Mouse (Mus musculus) mature B cell (primary cell): Measurements from ENCODE around the gene Serpinb9.
"Not testable (repeated sequence)": the region's sequence is repeated elsewhere in the genome, so short reads cannot be mapped to it uniquely, and the experiment has no call there.

Experiments
- in situ Hi-C: fragments of 300-500 bp; cut with MboI; formaldehyde crosslinking; loops from 2 replicates; pipeline ENCODE4 v1.14.3; 2019

Gene Serpinb9

GRCm38 (mm10) chr13:33002950-33003349, at the start of gene Serpinb9:
Gene Serpinb9, plus strand, starts transcription at chr13:33003250.
- in situ Hi-C loops: no loop called here

GRCm38 (mm10) chr13:32956537-32956936, 46.5 kb upstream of the Serpinb9 start:
- in situ Hi-C loops: no loop called here

DNA sequence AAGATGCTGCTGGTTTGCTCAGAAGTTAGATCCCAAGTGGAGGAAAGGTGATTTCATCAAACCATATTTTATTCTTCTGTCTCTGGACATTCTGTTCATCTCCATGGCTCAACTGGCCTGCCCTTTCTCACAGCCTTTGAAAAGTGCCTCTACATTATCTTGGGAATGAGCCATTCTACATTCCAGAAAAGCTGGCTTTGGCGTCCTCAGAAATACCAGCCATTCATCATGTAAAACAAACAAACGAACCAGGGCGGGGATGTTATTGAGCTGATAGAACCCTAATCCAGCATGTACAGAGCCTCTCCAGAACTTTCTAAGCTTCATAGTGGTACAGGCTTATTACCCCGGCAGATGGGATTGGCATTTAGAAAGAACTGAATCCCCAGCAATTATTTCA, 45.1 kb upstream of the Serpinb9 start:
- in situ Hi-C loops: no loop called here

DNA sequence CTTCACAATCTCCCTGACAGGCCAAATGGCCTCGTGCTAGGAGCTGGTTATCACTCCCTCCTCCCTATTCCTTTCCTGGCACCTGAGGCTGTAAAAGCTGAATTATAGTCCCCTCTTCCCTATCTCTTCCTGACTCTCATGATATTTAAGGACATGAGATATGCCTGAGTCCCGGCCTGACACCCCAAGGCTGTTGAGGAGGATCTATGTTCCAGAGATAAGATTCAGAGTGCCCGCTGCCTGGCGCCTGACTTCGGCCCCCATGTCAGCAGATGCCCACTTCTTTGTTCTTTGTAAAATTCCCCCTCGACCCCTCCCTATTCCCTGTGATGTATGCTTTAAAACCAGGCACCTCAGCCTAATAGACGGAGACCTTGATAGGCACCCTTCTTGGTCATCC, 44.5 kb upstream of the Serpinb9 start:
- in situ Hi-C loops: not testable (repeated sequence)

DNA sequence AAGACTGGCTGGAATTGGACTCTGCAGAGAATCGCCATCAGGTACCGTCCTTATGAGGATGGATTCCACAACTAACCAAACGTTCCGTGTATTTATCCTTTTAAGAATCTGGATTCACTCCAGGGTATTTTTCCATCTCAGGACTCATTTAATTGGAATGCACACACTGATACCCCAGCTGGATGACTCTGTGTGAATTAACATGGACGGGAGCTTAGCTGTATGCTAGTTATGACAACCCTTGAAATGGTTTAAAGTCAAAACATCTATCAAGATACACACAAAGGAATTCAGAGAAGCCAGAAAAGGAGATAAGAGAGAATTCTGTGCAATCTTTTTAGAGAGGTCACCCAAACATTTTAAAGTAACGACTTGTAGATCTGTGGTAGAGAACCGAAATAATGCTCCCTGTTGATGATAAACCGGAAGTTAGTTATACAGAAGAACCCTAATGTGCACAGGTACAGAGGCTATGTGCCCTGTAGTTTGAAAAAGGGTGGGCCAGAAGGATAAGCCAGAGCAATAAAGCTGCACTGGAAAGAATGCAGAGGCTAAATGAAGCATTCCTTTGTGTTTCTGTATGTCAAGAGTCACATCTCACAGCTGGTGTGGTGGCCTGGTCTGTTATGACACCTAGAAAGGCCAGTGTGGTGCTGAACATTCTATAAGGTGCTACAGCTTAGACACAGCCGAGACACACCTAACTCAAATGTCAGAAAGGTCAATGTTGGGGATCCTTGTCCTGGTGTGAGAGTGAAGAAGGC, 38.9 kb upstream of the Serpinb9 start:
- in situ Hi-C loops: loop anchor here (10.0 kb wide), 1 partner anchor 59 kb away; no protein-coding TSS in a partner anchor

DNA sequence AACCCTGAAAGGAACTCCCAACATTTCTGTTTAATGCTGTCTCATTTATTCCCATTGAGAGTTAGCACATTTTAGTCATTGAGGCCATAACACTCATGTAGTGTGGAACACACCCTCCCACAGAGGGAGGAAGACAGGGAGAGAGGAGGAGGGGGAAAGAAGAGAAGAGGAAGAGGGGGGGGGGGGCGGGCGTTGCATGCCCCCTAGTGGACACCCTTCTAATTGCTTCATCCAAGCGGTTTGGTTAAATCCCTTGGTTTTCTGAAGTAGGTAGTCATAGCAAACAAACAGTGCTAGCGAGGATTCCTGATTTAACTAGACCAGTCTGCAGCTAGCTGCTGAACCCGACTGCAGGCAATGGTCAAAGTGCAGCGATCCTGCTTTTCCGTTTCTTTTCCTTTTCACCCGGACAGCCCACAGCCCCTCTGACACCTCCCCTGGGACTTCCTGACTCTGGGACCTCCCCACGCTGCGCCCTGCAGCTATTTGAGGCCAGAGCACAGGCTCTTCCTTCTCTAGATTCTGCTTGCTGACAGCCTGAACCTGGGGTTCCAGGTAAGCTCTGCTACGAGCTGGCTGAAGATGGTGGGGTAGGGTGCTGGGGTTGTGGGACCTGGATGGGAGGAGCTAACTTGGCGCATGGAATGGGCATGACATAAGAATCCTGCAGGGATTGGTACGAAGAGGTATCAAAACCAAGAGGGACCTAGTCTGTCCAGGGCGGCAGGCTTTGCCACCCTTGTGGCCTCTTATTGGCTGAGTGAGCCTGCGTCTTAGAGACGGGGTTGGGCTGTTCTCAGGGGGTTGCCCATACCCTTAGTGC, 37.9 kb upstream of the Serpinb9 start, which contains the start of gene Serpinb6b:
Serpinb6b (plus strand) TSS at position 221 of the 823 bp plus-strand sequence.
- in situ Hi-C loops: loop anchor here (10.0 kb wide), 1 partner anchor 60 kb away; no protein-coding TSS in a partner anchor

DNA sequence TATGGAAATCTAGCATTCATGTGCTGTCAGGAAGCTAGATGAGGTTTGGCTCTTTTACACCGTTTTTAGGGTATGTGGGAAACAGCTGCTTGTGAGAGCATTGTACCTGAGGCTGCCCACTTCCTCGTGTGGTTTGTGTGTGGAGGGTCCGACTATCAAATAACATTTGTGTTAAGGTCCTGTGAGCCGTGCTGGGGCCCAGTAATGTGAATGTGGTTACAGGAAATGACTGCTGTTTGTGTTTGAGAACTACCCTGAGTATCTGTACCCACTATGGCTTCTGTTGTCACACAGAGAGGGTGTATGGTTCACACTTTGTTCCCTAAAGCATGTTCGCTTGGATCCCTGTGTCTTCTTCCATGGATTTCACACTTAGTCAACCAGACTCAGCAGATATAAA, 36.9 kb upstream of the Serpinb9 start:
- in situ Hi-C loops: loop anchor here (10.0 kb wide), 1 partner anchor 61 kb away; no protein-coding TSS in a partner anchor

DNA sequence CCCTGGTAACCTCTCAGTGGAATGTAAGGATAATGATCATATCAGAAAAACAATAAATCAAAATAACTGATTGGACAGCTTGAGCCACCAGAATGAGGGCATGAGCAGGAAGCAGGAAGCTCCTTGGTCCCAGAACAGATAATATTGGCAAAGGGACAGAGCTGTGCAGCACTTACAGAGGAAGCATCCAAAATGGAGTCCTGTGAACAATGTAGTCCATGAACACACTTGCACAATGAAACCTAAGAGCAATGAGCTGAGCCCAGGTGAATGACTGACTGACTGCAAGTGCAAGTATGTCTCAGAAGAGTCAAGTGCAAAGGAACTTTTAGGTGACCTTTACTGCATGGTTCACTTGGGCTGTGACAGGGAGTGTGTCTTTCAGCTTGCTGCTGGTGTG, 35.8 kb upstream of the Serpinb9 start:
- in situ Hi-C loops: loop anchor here (10.0 kb wide), 1 partner anchor 62 kb away; no protein-coding TSS in a partner anchor

- in situ Hi-C loops: loop anchor here (10.0 kb wide), 1 partner anchor 64 kb away; no protein-coding TSS in a partner anchor
These were observed 34.6 kb upstream of the Serpinb9 start for GRCm38 (mm10) chr13:32968353-32968984.

- in situ Hi-C loops: loop anchor here (10.0 kb wide), 1 partner anchor 64 kb away; no protein-coding TSS in a partner anchor
These were observed 33.9 kb upstream of the Serpinb9 start for GRCm38 (mm10) chr13:32968996-32969640.

GRCm38 (mm10) chr13:32969641-32970040, 33.4 kb upstream of the Serpinb9 start:
- in situ Hi-C loops: loop anchor here (10.0 kb wide), 1 partner anchor 65 kb away; no protein-coding TSS in a partner anchor

GRCm38 (mm10) chr13:32970776-32971175, 32.3 kb upstream of the Serpinb9 start:
- in situ Hi-C loops: no loop called here

- in situ Hi-C loops: no loop called here
These were observed 28.8 kb upstream of the Serpinb9 start for GRCm38 (mm10) chr13:32974268-32974667.

DNA sequence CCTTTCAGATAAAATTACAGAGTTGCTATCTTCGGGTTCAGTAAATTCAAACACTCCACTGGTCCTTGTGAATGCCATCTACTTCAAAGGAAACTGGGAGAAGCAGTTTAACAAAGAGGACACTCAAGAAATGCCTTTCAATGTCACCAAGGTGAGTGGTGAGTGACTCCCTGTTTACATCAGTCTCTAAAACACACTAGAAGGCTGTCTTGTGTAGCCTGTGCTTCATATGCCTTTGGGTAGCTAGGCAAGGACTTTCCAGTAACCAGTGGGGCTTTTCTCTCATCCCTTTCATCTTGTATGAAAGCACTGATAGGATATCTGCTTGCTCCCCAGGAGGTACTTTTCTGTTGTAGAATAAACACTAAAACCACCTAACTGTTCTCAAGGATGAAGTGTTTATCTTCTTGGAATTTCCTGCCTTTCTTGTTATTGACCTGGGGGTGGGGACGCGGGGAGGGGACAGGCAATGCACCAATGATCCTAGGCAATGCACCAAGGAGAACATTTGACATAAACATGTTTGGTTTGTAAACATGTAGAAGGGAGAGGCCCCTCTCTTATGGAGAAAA, 28.1 kb upstream of the Serpinb9 start:
- in situ Hi-C loops: no loop called here

DNA sequence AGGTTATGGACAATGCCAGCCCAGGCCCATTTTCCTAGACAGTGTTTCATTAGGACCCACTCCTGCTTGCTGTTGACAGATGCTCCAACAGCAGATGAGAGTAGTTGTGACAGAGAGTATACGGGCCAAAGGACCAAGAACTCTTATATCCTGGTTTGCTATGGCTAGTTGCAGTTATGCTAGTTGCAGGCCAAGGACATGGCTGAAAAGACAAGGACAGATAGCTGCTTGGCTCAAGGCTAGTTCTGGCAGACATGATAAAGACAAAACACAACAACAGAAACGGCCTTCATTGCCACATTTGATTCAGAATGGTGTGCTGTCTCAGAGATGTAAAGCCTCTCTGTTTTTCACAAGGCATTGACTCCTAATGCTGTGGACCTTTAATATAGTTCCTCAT, 27.3 kb upstream of the Serpinb9 start:
- in situ Hi-C loops: no loop called here

DNA sequence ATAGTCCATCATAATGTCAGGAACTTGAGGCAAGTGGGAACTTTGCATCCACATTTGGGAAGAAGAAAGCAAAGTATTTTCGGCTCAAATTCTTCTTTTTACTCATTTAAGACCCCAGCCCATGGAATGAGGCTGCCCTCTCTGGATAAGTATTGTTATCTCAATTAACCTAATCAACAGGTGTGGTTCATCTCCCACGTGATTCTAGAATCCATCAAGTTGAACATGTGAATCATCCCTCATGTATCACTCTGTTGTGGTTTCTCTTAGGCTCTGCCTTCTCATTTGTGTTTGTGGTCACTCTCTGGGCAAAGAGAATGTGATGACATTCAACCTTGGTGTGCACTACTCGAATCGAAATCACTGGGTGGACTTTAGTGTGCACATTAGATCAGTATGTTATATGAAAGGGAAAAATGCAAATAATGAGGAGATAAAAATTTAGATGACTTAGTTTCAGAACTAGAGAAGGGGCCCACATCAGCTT, 20.5 kb upstream of the Serpinb9 start:
- in situ Hi-C loops: no loop called here

GRCm38 (mm10) chr13:32986256-32986655, 16.8 kb upstream of the Serpinb9 start:
- in situ Hi-C loops: no loop called here

DNA sequence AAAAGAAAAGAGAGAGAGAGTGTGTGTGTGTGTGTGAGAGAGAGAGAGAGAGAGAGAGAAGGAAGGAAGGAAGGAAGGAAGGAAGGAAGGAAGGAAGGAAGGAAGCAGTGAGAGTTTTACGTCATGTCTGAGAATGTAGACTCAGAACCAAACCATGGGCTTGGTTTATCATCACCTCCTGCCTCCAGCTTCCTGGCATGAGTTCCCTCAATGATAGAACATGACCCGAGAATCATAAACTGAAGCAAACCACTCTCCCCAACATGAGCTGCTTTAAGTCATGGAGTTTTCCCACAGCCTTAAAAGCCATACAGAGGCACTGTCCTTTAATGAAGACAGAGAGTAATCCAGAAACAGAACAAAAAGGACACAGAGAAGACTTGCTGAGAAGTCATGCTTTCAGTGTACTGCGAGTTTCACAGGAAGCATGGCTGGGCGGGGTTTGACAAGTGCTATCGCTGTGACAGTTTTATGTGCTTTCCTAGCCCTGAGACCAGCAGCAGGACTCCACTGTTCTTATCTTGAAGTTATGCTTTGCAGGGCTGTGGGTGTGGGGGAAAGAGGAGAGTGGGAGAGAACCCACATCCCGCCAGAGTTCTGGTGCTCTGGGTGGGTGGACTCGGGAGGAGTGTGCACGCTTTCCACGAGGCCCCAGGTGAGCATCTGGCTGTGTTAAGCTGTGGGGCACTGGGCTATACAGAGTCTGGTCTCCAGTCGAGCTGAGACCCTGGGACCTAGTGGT, 9.7 kb upstream of the Serpinb9 start:
- in situ Hi-C loops: no loop called here

GRCm38 (mm10) chr13:32993894-32994242, 9.2 kb upstream of the Serpinb9 start:
- in situ Hi-C loops: no loop called here

DNA sequence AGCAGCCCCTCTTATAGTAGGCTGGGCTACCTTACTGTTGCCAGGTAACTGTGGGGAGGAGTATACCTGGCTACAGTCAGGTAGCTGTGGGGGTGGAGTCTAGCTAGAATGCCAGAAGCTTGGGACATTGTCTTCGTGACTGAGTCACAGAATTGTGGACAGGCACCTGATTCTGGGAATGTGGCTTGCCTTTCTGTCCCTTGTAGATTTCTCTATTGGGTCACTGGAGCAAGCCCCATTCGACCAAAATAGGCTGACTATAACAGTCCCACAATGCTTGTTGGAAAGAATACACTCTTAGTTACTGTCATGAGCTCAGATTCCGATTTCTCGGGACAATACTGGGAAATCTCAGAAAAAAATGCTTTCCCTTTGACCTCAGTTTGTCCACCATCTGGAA, 8.0 kb upstream of the Serpinb9 start:
- in situ Hi-C loops: no loop called here
